Mouse (Mus musculus) stomach, embryonic 14.5 days (tissue): ENCODE results near the gene Pla2g1b. TPM values are rescaled to one million over a fixed set of nuclear protein-coding genes. Genes with fewer than 3 reads are reported as not detected.

ENCODE experiments used
- ATAC-seq: fragments of 200-750 bp; cut with Nextera tagmentation; 2 replicates; pipeline ENCODE4 v1.8.0; 2017; ENCODE audit warnings: low read depth, moderate TSS enrichment; ENCODE audit not compliant: insufficient number of reproducible peaks, insufficient read depth, low FRiP score
- H3K27ac ChIP-seq: fragments of 300-500 bp; sonication (generic); 2 replicates; pipeline ENCODE4 v1.5.1; 2014; ENCODE audit warnings: mild to moderate bottlenecking, low read length, moderate library complexity, mixed read lengths
- H3K27me3 ChIP-seq: fragments of 300-500 bp; sonication (generic); 2 replicates; pipeline ENCODE4 v1.6.1; 2014; ENCODE audit warnings: low read length, control low read depth, mixed read lengths; ENCODE audit not compliant: control insufficient read depth, insufficient read depth
- H3K36me3 ChIP-seq: fragments of 300-500 bp; sonication (generic); 2 replicates; pipeline ENCODE4 v1.6.1; 2014; ENCODE audit warnings: mild to moderate bottlenecking, control low read depth, low read length, moderate library complexity, mixed read lengths; ENCODE audit not compliant: control insufficient read depth, insufficient read depth
- H3K4me1 ChIP-seq: fragments of 300-500 bp; sonication (generic); 2 replicates; pipeline ENCODE4 v1.6.1; 2014; ENCODE audit warnings: low read length, control low read depth, mixed read lengths; ENCODE audit not compliant: control insufficient read depth, insufficient read depth
- H3K4me2 ChIP-seq: fragments of 300-500 bp; sonication (generic); replicated peaks from 2 replicates; pipeline ENCODE4 v1.6.1; 2014; ENCODE audit warnings: low read depth, low read length, control low read depth
- H3K4me3 ChIP-seq: fragments of 300-500 bp; sonication (generic); 2 replicates; pipeline ENCODE4 v1.5.1; 2014; ENCODE audit warnings: low read depth, low read length, control low read depth
- H3K9ac ChIP-seq: fragments of 300-500 bp; sonication (generic); replicated peaks from 2 replicates; pipeline ENCODE4 v1.6.1; 2014; ENCODE audit warnings: low read depth, mild to moderate bottlenecking, control low read depth, low read length, moderate library complexity, mixed read lengths
- H3K9me3 ChIP-seq: fragments of 300-500 bp; sonication (generic); 2 replicates; pipeline ENCODE4 v1.6.1; 2016; ENCODE audit warnings: low read depth, low read length, control low read depth; ENCODE audit not compliant: control insufficient read depth
- WGBS: fragments of 180-500 bp; shearing (Covaris S2); extraction: QIAGEN DNeasy Blood & Tissue Kit; methylation state at CpG from one replicate; pipeline ENCODE4 v1.1.7; 2014; 5-methylcytosine and 5-hydroxymethylcytosine counted together
- polyA plus RNA-seq: library from polyadenylated mRNA; unstranded; fragments of >200 nt; fragmentation: Nextera tagmentation; extraction: Ambion mirVana; gene quantifications from 2 replicates; pipeline ENCODE4 v1.2.1, GENCODE M21; 2014

The Pla2g1b gene
- 16.7 and 20.2 TPM in 2 replicates for polyA plus RNA-seq

DNA sequence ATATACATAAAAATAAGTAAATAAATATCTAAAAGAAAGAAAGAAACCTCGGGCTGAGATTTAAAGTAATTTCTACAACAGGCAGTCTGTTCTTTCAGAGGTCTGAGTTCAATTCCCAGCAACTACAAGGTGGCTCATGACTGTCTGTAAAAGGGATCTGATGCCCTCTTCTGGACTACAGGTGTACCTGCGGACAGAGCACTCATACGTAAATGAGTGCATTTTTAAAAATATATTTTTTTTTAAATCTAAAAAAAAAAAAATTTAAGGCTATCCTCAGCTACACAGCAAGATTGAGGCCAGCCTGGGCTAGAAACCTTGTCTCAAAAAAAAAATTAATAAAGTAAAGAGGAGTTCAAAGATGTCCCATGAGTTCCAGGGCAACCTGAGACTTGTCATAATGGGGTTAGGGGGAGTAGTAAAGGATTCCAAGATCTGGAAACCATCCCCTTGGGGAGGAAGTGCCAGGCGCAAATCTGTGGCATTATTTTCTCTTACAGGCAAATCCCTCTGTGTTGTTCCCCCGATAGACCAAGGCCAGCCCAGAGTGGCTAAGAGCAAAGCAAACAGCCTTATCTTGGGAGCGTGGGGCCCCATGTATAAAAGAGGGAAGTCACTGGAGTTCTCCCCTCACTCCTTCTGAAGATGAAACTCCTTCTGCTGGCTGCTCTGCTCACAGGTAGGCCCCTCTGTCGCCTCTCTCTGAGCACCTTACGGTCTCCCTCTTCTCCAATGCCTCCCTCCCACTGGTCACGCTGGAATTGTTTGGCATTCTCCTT, at the start of gene Pla2g1b:
Gene Pla2g1b, plus strand, starts transcription at position 621 of the 779 bp plus-strand sequence.
- Histone ChIP-seq H3K36me3 (no peaks in the 10 kb centered on the region), H3K9ac (no peak within 1 kb of the TSS), H3K4me2 (no peak within 1 kb of the TSS; the same call in 1 of the 2 replicates), H3K9me3 (no peaks in the 10 kb centered on the region), H3K27me3 (no peaks in the 10 kb centered on the region), H3K27ac (peak within 1 kb of the TSS; percentile 15; the same call in 1 of the 2 replicates), H3K4me1 (no peaks in the 10 kb centered on the region), H3K4me3 (no peak within 1 kb of the TSS)
- ATAC-seq, result no peak; the same call in 1 of the 2 replicates
- 36% methylated on average over 9 of the region's 9 CpGs for WGBS

DNA sequence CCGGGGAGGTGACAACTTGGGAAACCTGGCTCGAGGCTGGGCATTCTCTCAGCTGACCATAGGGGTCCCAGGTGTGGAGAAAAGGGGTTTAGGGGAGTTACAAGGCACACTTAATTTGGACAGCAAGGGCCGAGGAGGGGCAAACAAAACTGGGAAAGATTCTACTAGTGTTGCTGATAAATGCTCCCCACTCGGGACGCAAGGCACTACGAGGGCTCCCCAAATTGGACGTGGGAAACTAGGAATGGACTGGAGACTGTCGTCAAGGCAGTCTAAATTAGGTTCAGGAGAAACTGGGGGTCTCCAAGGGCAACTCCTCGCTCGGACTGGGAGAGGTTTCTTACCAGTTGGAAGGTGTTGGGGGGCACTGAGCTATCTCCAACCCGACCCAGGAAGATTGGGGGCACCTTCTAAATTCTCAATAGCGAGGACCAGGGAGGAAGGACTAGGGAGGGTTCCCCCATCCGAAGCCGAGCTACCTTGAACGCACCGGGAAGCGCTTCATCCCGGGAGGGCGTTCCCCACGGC, 37.2 kb upstream of the Pla2g1b start:
- Histone ChIP-seq H3K4me3 (peak overlapping the region; percentile 85), H3K9ac (peak overlapping the region; percentile 96), H3K4me1 (peaks cover 20% of the 10 kb centered on the region; the same call in 1 of the 2 replicates), H3K27ac (no peak overlapping the region), H3K27me3 (no peaks in the 10 kb centered on the region), H3K36me3 (peaks cover 4% of the 10 kb centered on the region; the same call in 1 of the 2 replicates), H3K9me3 (no peaks in the 10 kb centered on the region), H3K4me2 (peak overlapping the region; percentile 92)
- 4% methylated on average over 20 of the region's 20 CpGs for WGBS
- ATAC-seq, result no peak

DNA sequence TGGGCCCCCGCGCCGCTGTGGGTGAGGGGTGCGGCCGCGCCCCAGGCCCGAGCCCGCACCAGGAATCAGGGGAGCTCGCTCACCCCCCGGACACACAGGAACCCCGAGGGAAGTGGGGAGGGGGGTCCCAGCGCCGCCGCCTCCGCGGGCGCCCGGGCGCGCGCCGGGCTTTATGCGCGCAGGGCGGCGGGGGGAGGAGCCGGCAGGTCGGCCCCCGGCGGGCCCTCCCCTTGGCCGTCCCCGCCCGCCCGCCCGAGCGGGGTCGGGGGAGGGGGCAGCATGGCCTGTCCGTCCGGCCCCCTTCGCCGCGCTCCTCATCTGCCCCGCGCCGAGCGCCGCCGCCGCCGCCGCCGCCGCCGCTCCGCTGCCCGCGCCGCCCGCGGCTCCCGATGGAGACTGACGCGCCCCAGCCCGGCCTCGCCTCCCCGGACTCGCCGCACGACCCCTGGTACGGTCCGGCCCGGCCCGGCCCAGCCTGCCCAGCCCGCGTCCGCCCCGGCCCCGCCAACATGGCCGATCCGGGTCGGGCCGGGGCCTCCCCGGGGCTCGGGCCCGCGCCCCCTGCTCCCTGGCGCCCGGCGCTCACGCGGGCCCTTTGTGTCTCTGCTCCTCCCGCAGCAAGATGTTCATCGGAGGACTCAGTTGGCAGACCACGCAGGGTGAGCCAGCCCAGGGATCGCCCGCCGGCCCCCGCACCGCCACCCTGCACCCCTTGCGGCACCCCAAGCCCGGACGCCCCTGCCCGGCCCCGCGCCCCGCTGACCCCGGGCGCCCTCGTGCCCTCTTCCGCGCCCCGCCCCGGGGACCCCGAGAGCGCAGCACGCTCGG, 36.5 kb upstream of the Pla2g1b start, which contains the start of gene Msi1:
Gene Msi1, plus strand, starts transcription at position 241 of the 828 bp plus-strand sequence.
- Histone ChIP-seq H3K4me1 (peaks cover 26% of the 10 kb centered on the region; the same call in 1 of the 2 replicates), H3K4me2 (peak within 1 kb of the TSS; percentile 92), H3K9ac (peak within 1 kb of the TSS; percentile 96), H3K36me3 (peaks cover 4% of the 10 kb centered on the region; the same call in 1 of the 2 replicates), H3K27me3 (no peaks in the 10 kb centered on the region), H3K4me3 (peak within 1 kb of the TSS; percentile 85), H3K27ac (peak within 1 kb of the TSS; percentile 75), H3K9me3 (no peaks in the 10 kb centered on the region)
- under 1% methylated on average over 38 of the region's 117 CpGs for WGBS
- peak; percentile 74 for ATAC-seq

DNA sequence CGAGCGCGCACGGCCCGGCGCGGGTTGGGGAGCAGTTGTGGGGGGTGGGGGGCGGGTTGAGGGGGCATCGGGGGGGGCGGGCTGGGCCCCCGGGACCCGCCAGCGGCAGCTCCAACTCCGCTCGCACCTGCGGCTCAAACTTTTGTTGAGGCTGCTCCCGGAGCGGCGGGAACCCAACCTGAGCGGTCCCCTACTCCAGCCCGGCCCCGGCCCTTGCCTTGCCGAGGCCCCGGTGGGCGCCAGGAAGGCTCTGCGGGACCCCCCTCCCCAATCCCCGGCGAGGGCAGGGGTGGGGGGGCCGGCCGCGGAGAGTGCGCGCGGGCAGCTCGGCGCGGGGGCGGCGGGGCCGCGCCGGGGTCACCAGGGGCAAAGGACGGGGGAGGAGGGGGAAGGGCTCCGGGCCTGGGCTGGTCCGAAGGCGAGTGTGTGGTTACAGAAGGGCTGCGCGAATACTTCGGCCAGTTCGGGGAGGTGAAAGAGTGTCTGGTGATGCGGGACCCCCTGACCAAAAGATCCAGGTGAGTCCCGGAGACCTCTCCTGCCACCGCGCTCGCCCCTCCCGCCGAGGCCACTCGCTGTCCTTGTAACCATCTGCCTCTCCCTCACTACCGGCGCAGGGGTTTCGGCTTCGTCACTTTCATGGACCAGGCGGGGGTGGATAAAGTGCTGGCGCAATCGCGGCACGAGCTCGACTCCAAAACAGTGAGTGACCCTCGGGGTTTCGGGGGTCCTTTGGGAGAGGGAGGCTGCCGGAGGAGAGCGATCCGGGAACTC, 35.7 kb upstream of the Pla2g1b start:
- H3K27ac ChIP-seq, result peak overlapping the region; percentile 75
- 1% methylated on average over 48 of the region's 73 CpGs for WGBS
- peak overlapping the region; percentile 96 for H3K9ac ChIP-seq
- no peak; the same call in 1 of the 2 replicates for ATAC-seq
- peaks cover 34% of the 10 kb centered on the region for H3K4me1 ChIP-seq
- peak overlapping the region; percentile 92 for H3K4me2 ChIP-seq
- H3K4me3 ChIP-seq, result peak overlapping the region; percentile 85
- H3K9me3 ChIP-seq, result no peaks in the 10 kb centered on the region
- H3K27me3 ChIP-seq, result no peaks in the 10 kb centered on the region
- peaks cover 4% of the 10 kb centered on the region; the same call in 1 of the 2 replicates for H3K36me3 ChIP-seq

DNA sequence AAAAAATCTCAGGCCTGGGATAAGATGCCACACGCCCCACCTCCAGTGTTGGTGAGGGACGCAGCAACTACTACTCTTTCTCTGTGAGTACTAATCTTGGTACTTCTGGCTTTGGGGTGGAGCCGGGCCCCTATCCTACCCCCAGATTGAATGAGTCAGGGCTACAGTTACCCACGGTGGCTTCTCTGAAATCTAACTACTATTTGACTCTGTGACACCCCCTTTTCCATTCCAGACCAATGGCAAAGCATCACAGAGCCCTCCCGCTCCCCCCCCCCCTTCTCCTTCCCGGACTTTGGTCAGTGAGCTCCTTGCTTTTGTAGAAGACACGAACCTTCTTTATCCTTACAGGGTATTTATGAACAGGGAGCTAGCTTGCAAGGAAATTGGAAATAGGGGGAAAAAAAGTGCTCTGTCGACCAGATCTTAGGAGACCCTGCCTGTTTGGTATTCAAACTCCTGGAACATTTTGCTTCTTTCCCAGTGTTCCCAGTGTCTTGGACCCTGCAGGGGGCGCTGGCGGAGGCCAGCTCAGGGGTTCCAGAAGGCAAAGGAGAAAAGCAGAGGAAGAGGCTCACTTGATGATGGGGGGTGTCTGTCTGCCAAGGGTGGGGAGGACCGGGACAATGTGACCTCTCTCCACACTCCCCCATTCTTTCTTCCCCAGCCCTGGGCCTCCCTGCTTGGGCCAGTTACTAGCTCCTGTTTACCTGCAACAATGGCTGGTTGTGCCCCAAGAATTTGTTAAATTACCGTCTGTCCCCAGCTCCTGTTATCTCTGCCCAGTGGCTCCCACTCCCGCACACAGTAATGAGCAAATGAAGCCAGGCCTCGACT, 34.8 kb upstream of the Pla2g1b start:
- peak overlapping the region; percentile 10 for H3K27ac ChIP-seq
- peaks cover 4% of the 10 kb centered on the region; the same call in 1 of the 2 replicates for H3K36me3 ChIP-seq
- H3K9ac ChIP-seq, result peak overlapping the region; percentile 96; the same call in 1 of the 2 replicates
- H3K9me3 ChIP-seq, result no peaks in the 10 kb centered on the region
- ATAC-seq, result no peak
- peak overlapping the region; percentile 92 for H3K4me2 ChIP-seq
- peak overlapping the region; percentile 85 for H3K4me3 ChIP-seq
- WGBS, result 12% methylated on average over 14 of the region's 14 CpGs
- no peaks in the 10 kb centered on the region for H3K27me3 ChIP-seq
- peaks cover 43% of the 10 kb centered on the region for H3K4me1 ChIP-seq

DNA sequence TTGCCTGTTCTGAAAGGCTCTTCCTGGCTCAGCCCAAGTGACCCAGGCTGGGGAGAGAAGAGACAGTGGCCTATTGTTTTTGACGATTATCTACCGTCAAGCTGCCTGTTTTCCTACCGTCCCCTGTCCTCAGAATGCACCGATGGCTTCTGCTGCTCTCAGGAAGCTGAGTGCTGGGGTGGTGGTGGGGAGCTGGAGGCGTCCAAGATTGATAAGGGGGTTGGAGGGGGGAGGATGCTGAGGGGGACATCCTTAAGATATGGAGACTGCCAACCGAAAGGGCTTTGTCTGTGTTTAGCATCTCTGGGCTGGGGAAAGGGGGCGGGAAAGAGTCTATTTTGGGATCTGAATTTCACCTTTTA, 34.2 kb upstream of the Pla2g1b start:
- Histone ChIP-seq H3K4me3 (peak overlapping the region; percentile 85; the same call in 1 of the 2 replicates), H3K9ac (no peak overlapping the region), H3K4me1 (peaks cover 46% of the 10 kb centered on the region), H3K27me3 (no peaks in the 10 kb centered on the region), H3K27ac (peak overlapping the region; percentile 10; the same call in 1 of the 2 replicates), H3K36me3 (peaks cover 4% of the 10 kb centered on the region; the same call in 1 of the 2 replicates), H3K9me3 (no peaks in the 10 kb centered on the region), H3K4me2 (peak overlapping the region; percentile 92)
- WGBS, result 40% methylated on average over 7 of the region's 7 CpGs
- no peak for ATAC-seq

DNA sequence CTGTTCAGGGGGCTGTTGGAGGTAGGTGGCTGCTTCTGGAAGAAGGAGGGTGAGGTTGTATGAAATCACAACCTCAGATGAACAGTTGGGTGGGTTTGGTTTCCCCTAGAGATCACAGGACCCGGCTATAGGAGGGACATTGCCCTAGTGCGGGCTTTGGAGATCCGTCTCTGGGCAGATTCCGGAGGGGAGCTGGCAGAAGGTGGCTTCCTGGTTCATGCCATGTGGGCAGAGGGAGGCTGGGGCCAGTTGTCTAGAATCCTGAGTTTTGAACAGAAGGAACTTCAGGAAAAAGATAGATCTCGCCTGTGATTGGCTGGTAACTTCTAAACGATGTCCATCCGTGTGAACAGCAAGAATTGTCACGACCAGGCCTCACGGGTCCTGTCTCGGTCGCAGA, 33.7 kb upstream of the Pla2g1b start:
- peaks cover 49% of the 10 kb centered on the region for H3K4me1 ChIP-seq

More for the DNA sequence above, 33.7 kb upstream of the Pla2g1b start:
- Histone ChIP-seq H3K4me3 (no peak overlapping the region), H3K36me3 (peaks cover 4% of the 10 kb centered on the region; the same call in 1 of the 2 replicates), H3K27ac (no peak overlapping the region), H3K9ac (no peak overlapping the region), H3K27me3 (no peaks in the 10 kb centered on the region), H3K4me2 (peak overlapping the region; percentile 92; the same call in 1 of the 2 replicates), H3K9me3 (no peaks in the 10 kb centered on the region)
- no peak for ATAC-seq
- WGBS, result 78% methylated on average over 11 of the region's 11 CpGs
